Mouse (Mus musculus) CH12.LX (cell line): ENCODE results near the gene Dnajc11.

Experiments used
- CTCF ChIP-seq, 2 experiments: IDR thresholded peaks in 1 of 2; conservative IDR thresholded peaks in 1 of 2; 2 replicates each; pipeline ENCODE4 v1.5.1; 2011 to 2012; ENCODE audit warnings: low read depth in 2 of 2, low read length in 2 of 2, improper control_type of control experiment in 1 of 2, inconsistent platforms in 1 of 2, mild to moderate bottlenecking in 1 of 2, moderate library complexity in 1 of 2
- GABPA ChIP-seq: IDR thresholded peaks from 2 replicates; pipeline ENCODE4 v1.6.1; 2012; ENCODE audit warnings: low read depth, low read length, improper control_type of control experiment, inconsistent platforms; ENCODE audit not compliant: insufficient replicate concordance
- KAT2A ChIP-seq: IDR thresholded peaks from 2 replicates; pipeline ENCODE4 v1.6.1; 2012; ENCODE audit warnings: low read length, improper control_type of control experiment, inconsistent platforms; ENCODE audit not compliant: insufficient replicate concordance
- USF2 ChIP-seq: conservative IDR thresholded peaks from 2 replicates; pipeline ENCODE4 v1.6.1; 2011; ENCODE audit warnings: low read depth, low read length, improper control_type of control experiment
- ZNF384 ChIP-seq: IDR thresholded peaks from 2 replicates; pipeline ENCODE4 v1.6.1; 2012; ENCODE audit warnings: low read depth, low read length, improper control_type of control experiment, inconsistent platforms

DNA sequence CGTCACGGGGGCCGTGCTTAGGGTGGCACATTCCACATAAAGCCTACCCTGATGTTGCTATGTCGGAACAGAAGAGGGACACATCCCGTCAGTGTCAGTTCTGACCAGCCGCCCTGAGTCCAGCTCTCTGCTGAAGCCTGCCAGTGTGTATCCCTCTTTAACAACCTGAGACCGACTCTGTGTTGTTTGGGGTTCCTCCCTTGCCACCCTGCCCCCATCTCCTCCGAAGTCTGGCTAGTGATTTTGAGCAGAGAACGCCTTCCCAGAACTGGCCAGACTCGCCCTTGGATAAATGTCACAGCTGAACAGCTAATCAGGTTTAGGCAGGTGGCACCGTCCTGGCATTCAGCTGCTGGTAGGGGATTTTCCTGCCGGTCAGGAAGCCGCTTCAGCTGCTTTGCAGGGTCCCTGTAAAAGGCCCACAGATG is 77.2 kb downstream of the Dnajc11 start:
- no peak for TF ChIP-seq GABPA
- no peak for TF ChIP-seq CTCF (conservative IDR thresholded peaks at IDR 0.05 in 1 of 2, IDR thresholded peaks at IDR 0.05 in 1 of 2; ENCODE audit: low read depth in 2 of 2, low read length in 2 of 2)
- TF ChIP-seq ZNF384: no peak
- TF ChIP-seq USF2: no peak
- no peak for TF ChIP-seq KAT2A
